Mouse (Mus musculus) left cerebral cortex, adult 18-20 months (tissue): ENCODE measurements around the gene Rnf208. TPM values are rescaled to one million over a fixed set of nuclear protein-coding genes. Genes with fewer than 3 reads are reported as not detected.

Source experiments
- total RNA-seq, 2 experiments: library from RNA; stranded (reverse); gene quantifications; 2 replicates each; pipeline ENCODE4 v1.2.3; 2021

Gene Rnf208
- total RNA-seq, 2 experiments from 2014 or later = 252 to 262 TPM

Other genes starting within 250 kb of the Rnf208 start
- gene Nsmf, start 187.9 kb upstream of the Rnf208 start, total RNA-seq = 100 to 1,000 TPM; 435 to 452 TPM
- not detected for gene Entpd8, start 162.0 kb upstream of the Rnf208 start, total RNA-seq
- not detected for gene Noxa1, start 147.1 kb upstream of the Rnf208 start, total RNA-seq
- gene Nrarp, start 61.5 kb upstream of the Rnf208 start, total RNA-seq = 10 to 100 TPM; 19.2 to 23.9 TPM
- gene Tor4a, start 45.4 kb upstream of the Rnf208 start, total RNA-seq = 1 to 10 TPM; 2.2 to 2.5 TPM
- 10 to 100 TPM; 62.1 to 68.6 TPM for gene Nelfb, start 30.8 kb upstream of the Rnf208 start, total RNA-seq
- gene Stpg3, start 27.6 kb upstream of the Rnf208 start, total RNA-seq = under 1 TPM; 0.37 to 0.40 TPM
- gene Fam166a, start 23.5 kb upstream of the Rnf208 start, total RNA-seq = not detected
- gene Tubb4b, start 17.6 kb upstream of the Rnf208 start, total RNA-seq = 100 to 1,000 TPM; 358 to 360 TPM
- gene Slc34a3, start 7.9 kb upstream of the Rnf208 start, total RNA-seq = not detected
- not detected for gene Rnf224, start 5.5 kb upstream of the Rnf208 start, total RNA-seq
- not detected for gene Cysrt1, start 197 bp downstream of the Rnf208 start, total RNA-seq
- 1 to 10 TPM; 1.4 to 4.1 TPM for gene AL732309.1, start 4.6 kb downstream of the Rnf208 start, total RNA-seq
- 10 to 100 TPM; 31.8 to 37.8 TPM for gene Tmem203, start 13.2 kb downstream of the Rnf208 start, total RNA-seq
- gene Tprn, start 20.4 kb downstream of the Rnf208 start, total RNA-seq = 10 to 100 TPM; 13.7 to 17.9 TPM
- gene Ssna1, start 30.2 kb downstream of the Rnf208 start, total RNA-seq = 10 to 100 TPM; 57.6 to 70.5 TPM
- 10 to 100 TPM; 87.1 to 87.2 TPM for gene Anapc2, start 30.2 kb downstream of the Rnf208 start, total RNA-seq
- not detected for gene Tmem210, start 45.9 kb downstream of the Rnf208 start, total RNA-seq
- gene Lrrc26, start 47.7 kb downstream of the Rnf208 start, total RNA-seq = not detected
- 100 to 1,000 TPM; 393 to 402 TPM for gene Grin1, start 76.9 kb downstream of the Rnf208 start, total RNA-seq
- gene Man1b1, start 90.1 kb downstream of the Rnf208 start, total RNA-seq = 10 to 100 TPM; 62.1 to 62.2 TPM
- gene Dpp7, start 114.1 kb downstream of the Rnf208 start, total RNA-seq = 10 to 100 TPM; 30.4 to 38.7 TPM
- gene Uap1l1, start 123.4 kb downstream of the Rnf208 start, total RNA-seq = 10 to 100 TPM; 17.3 to 21.6 TPM
- gene Sapcd2, start 130.1 kb downstream of the Rnf208 start, total RNA-seq = 1 to 10 TPM; 1.4 to 1.8 TPM
- 10 to 100 TPM; 13.6 to 13.8 TPM for gene Entpd2, start 153.6 kb downstream of the Rnf208 start, total RNA-seq
- 100 to 1,000 TPM; 328 to 341 TPM for gene Npdc1, start 157.1 kb downstream of the Rnf208 start, total RNA-seq
- under 1 TPM; 0.21 to 0.56 TPM for gene Fut7, start 181.0 kb downstream of the Rnf208 start, total RNA-seq
- 100 to 1,000 TPM; 155 to 165 TPM for gene Abca2, start 186.4 kb downstream of the Rnf208 start, total RNA-seq
- 1 to 10 TPM in 1 of 2 experiments, not detected in 1; 1.5 TPM for gene Clic3, start 214.6 kb downstream of the Rnf208 start, total RNA-seq
- 10 to 100 TPM; 64.5 to 69.1 TPM for gene Paxx, start 218.8 kb downstream of the Rnf208 start, total RNA-seq
- 1,000 to 10,000 TPM; 2,769 to 3,095 TPM for gene Ptgds, start 227.8 kb downstream of the Rnf208 start, total RNA-seq